Mouse (Mus musculus): Measurements from ENCODE around the gene Ush1g. TPM values are rescaled to one million over a fixed set of nuclear protein-coding genes. Genes with fewer than 3 reads are reported as not detected.

The Ush1g gene
- total RNA-seq, 2 experiments from 2014 or later = 0.61 to 0.81 TPM

GRCm38 (mm10) chr11:115271481-115271880, 50.4 kb downstream of the Ush1g start:
- intact Hi-C loops (cut with DNase I) = loop anchor here (2.0 to 10.0 kb wide), 2 partner anchors 111 to 187 kb away; no protein-coding TSS in a partner anchor
- H3K27ac ChIP-seq = no peak overlapping the region
- no peak for TF ChIP-seq CTCF (IDR thresholded peaks at IDR 0.05)
- H3K4me3 ChIP-seq = no peak overlapping the region
- no peak for DNase-seq

DNA sequence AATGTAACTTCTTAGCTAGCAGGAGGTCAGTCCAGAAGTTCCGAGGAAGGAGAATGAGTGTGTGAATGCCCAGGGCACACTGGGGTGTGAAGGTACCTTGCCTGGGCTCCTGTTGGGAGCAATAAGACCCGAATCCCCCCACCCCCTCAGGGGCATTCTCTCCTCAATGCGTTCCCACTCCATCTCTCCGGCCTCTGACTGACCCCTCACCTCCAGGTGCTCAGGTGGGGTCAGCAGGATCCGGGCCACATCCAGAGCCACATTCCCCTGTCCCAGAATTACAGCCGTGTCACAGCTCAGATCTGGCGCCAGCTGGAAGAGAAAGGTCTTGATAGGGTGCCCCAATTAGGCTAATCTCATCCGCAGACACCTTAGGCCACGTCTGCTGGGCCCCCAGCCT, 50.8 kb downstream of the Ush1g start:
- Histone ChIP-seq H3K4me3 (no peak overlapping the region), H3K27ac (no peak overlapping the region)
- DNase-seq = no peak
- TF ChIP-seq CTCF (IDR thresholded peaks at IDR 0.05) = no peak
- intact Hi-C loops (cut with DNase I) = loop anchor here (2.0 to 10.0 kb wide), 2 partner anchors 110 to 186 kb away; no protein-coding TSS in a partner anchor

DNA sequence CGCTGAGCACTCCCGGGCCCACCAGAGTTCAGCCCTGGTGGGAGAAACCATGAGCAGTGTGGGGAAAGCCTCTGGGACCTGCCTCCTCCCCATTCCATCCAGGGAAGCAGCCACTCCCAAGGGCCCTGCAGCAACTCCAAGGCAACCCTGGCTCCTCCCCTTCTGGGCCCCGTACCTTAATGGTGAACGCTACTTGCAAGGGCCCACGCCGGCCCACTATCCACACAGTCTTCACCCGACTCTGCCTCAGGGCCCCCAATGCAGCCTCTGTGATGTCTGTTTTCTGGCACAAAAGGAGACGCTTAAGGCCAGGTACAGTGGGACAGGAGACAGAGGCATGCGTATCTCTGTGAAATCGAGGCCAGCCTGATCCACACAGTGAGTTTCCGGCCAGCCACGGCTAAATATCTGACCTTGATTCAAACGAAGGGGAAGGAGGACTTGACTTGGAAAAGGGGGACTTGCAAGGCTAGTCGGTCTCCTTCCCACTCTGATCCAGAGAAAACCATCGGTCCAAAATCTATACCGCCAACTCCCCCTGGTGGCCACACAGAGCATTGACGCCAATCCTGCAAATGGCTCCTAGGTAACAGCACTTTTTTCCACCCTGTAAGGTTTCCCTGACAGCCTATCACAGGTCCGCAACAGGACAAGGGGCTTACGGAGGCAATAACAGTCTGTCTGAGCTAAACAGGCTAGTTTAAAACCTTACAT, 51.5 kb downstream of the Ush1g start:
- TF ChIP-seq CTCF (IDR thresholded peaks at IDR 0.05) = peak; percentile 98
- H3K27ac ChIP-seq = no peak overlapping the region
- intact Hi-C loops (cut with DNase I) = loop anchor here (1.0 to 10.0 kb wide), 3 partner anchors 68 to 186 kb away; no protein-coding TSS in a partner anchor
- DNase-seq = peak; percentile 82
- no peak overlapping the region for H3K4me3 ChIP-seq

- Histone ChIP-seq H3K27ac (no peak overlapping the region), H3K4me3 (no peak overlapping the region)
- DNase-seq = no peak
- intact Hi-C loops (cut with DNase I) = loop anchor here (1.0 to 10.0 kb wide), 3 partner anchors 67 to 185 kb away; no protein-coding TSS in a partner anchor
- no peak for TF ChIP-seq CTCF (IDR thresholded peaks at IDR 0.05)
Measured at GRCm38 (mm10) chr11:115269330-115270066, 52.3 kb downstream of the Ush1g start.

- H3K4me3 ChIP-seq = no peak overlapping the region
- DNase-seq = no peak
- intact Hi-C loops (cut with DNase I) = no loop called here
- no peak for TF ChIP-seq CTCF (IDR thresholded peaks at IDR 0.05)
- H3K27ac ChIP-seq = no peak overlapping the region
Measured at GRCm38 (mm10) chr11:115267958-115268357, 53.9 kb downstream of the Ush1g start.

- no peak within 1 kb of the TSS for H3K27ac ChIP-seq
- no peak for DNase-seq
- H3K4me3 ChIP-seq = peak within 1 kb of the TSS; percentile 63
- TF ChIP-seq CTCF (IDR thresholded peaks at IDR 0.05) = no peak
- intact Hi-C loops (cut with DNase I) = no loop called here
Measured at GRCm38 (mm10) chr11:115267061-115267883, 54.6 kb downstream of the Ush1g start, which contains the start of gene Grin2c. Gene Grin2c (minus strand): TSS chr11:115267243.

DNA sequence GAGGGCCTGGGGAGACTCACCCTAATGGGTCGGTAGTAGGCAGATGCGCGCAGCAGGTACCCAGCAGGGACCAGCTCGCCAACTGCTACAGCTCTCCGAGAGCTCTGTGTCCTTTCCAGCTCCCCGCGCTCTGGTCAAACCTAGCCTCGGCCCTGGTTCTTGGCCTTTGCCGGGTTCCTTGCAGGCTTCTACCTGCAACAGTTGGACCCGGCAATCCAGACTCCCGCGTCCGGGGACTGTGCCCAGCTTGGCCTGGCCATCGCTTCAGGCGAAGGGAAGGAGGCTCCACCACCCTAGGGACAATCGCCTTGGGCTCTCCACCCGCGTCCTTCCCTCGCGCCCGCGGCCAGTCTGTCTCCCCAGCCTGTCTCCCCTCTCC, 55.5 kb downstream of the Ush1g start:
- Histone ChIP-seq H3K27ac (no peak overlapping the region), H3K4me3 (peak overlapping the region; percentile 63)
- intact Hi-C loops (cut with DNase I) = no loop called here
- DNase-seq = no peak
- no peak for TF ChIP-seq CTCF (IDR thresholded peaks at IDR 0.05)

GRCm38 (mm10) chr11:115265771-115266399, 56.0 kb downstream of the Ush1g start:
- Histone ChIP-seq H3K4me3 (peak overlapping the region; percentile 6; the same call in 1 of the 2 replicates), H3K27ac (no peak overlapping the region)
- no peak for DNase-seq
- no peak for TF ChIP-seq CTCF (IDR thresholded peaks at IDR 0.05)
- intact Hi-C loops (cut with DNase I) = no loop called here

Other genes with a start within 250 kb of the Ush1g start
- under 1 TPM; 0.17 to 0.36 TPM for gene Rab37, start 230.6 kb downstream of the Ush1g start, total RNA-seq (2021)
- gene Cd300lf, start 188.0 kb downstream of the Ush1g start, total RNA-seq (2021) = under 1 TPM in 1 of 2 experiments, not detected in 1; 0.31 TPM
- 1 to 10 TPM; 1.8 to 2.6 TPM for gene Slc9a3r1, start 158.7 kb downstream of the Ush1g start, total RNA-seq (2021)
- gene Tmem104, start 134.6 kb downstream of the Ush1g start, total RNA-seq (2021) = 1 to 10 TPM; 7.3 to 7.4 TPM
- gene Nat9, start 134.2 kb downstream of the Ush1g start, total RNA-seq (2021) = 10 to 100 TPM; 12.7 to 16.3 TPM
- under 1 TPM in 1 of 2 experiments, not detected in 1; 0.06 TPM for gene Grin2c, start 54.8 kb downstream of the Ush1g start, total RNA-seq (2021)
- gene Fdxr, start 45.0 kb downstream of the Ush1g start, total RNA-seq (2021) = 1 to 10 TPM; 2.9 to 4.4 TPM
- 1 to 10 TPM; 2.4 to 5.4 TPM for gene Fads6, start 24.4 kb downstream of the Ush1g start, total RNA-seq (2021)
- gene Otop2, start 14.9 kb downstream of the Ush1g start, total RNA-seq (2021) = not detected
- not detected for gene Otop3, start 12.7 kb upstream of the Ush1g start, total RNA-seq (2021)
- 1 to 10 TPM; 1.0 to 1.2 TPM for gene Hid1, start 45.7 kb upstream of the Ush1g start, total RNA-seq (2021)
- 1 to 10 TPM; 1.5 to 2.0 TPM for gene Cdr2l, start 59.9 kb upstream of the Ush1g start, total RNA-seq (2021)
- gene Mrpl58, start 81.7 kb upstream of the Ush1g start, total RNA-seq (2021) = 10 to 100 TPM; 79.2 to 99.2 TPM
- 100 to 1,000 TPM; 680 to 956 TPM for gene Atp5h, start 97.9 kb upstream of the Ush1g start, total RNA-seq (2021)
- 10 to 100 TPM; 14.8 to 22.3 TPM for gene Kctd2, start 98.1 kb upstream of the Ush1g start, total RNA-seq (2021)
- not detected for gene Trim80, start 118.5 kb upstream of the Ush1g start, total RNA-seq (2021)
- gene Slc16a5, start 140.4 kb upstream of the Ush1g start, total RNA-seq (2021) = not detected
- gene Armc7, start 153.6 kb upstream of the Ush1g start, total RNA-seq (2021) = under 1 TPM; 0.95 to 0.99 TPM
- 1 to 10 TPM; 5.8 to 7.7 TPM for gene Nt5c, start 169.8 kb upstream of the Ush1g start, total RNA-seq (2021)
- gene Jpt1, start 192.3 kb upstream of the Ush1g start, total RNA-seq (2021) = 10 to 100 TPM; 38.4 to 40.9 TPM
- 100 to 1,000 TPM; 138 to 164 TPM for gene Sumo2, start 214.2 kb upstream of the Ush1g start, total RNA-seq (2021)
- gene Nup85, start 242.4 kb upstream of the Ush1g start, total RNA-seq (2021) = 10 to 100 TPM; 17.2 to 18.6 TPM

All from gastrocnemius, adult 2 months (tissue).